Mouse (Mus musculus): ENCODE measurements around the gene Epb41l4b.

DNA sequence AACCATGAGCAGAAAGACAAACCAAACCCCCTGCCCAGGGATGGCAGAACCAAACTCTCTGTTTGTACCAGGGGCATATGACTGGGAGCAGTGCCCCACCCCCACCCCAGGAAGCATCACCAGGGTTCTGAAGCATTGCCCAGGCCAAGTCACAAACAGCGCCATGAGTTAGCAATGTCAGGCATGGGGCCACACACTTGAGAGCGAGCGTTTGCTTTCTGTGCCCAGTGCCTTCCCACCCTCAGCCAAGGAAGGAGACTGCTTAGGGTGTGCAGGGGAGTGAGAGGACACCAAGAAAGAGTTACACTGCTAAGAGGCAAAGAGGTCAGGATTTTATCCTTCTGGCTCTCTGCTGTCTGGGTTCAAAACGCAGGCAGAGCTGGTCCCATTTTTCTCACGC, 132.8 kb downstream of the Epb41l4b start:
- no peak for TF ChIP-seq CTCF (IDR thresholded peaks at IDR 0.05; ENCODE audit: low read depth, low read length)
- TF ChIP-seq POLR2A (IDR thresholded peaks at IDR 0.05; ENCODE audit: insufficient read depth, low read length) = no peak

All from ES-Bruce4 (cell line).